Mouse (Mus musculus): ENCODE measurements around the gene Fbxo27. TPM values are rescaled to one million over a fixed set of nuclear protein-coding genes. Genes with fewer than 3 reads are reported as not detected.
A peak's percentile ranks its signal among the peaks of the same experiment; 100 is the strongest.
"Not testable (repeated sequence)": the region's sequence is repeated elsewhere in the genome, so short reads cannot be mapped to it uniquely, and the experiment has no call there.

Gene Fbxo27
- total RNA-seq, 1 experiment: 5.8 TPM

DNA sequence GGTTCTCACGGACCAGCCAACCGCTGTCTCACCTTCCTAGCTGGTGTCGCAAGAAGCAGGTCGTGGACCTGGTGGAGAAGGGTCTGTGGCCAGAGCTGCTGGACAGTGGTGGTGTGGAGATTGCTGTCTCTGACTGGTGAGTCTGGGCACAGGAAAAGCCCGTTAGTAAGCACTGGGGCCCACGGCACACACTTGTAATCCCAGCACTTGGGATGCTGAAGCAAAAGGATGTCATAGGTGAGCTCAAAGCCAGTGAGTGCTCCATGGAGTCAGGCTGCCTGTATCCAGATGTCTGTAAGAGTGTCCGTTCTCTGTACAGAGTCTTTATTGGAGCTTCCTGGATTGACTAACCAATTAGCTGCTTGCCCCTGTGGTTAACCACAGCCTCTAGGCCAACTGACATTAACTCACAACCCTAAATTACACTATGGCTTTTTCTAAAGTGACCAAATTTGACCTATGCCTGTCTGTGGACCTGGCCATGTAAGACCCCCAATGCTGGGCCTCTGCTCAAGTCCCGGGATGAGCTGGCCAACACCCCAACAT lies 2.4 kb downstream of the Fbxo27 start:
- H3K9ac ChIP-seq (ENCODE audit: insufficient read depth, low read depth, low read length, poor library complexity, severe bottlenecking): 0 out of 2 replicates have a peak overlapping the region, but pooled peaks have one; percentile 50
- no peak for DNase-seq (ENCODE audit: low read depth, low spot score)
- in situ Hi-C loops (cut with MboI; ENCODE audit: low sequenced_read_pairs in 2 of 2, unreplicated experiment in 2 of 2): no loop called here

DNA sequence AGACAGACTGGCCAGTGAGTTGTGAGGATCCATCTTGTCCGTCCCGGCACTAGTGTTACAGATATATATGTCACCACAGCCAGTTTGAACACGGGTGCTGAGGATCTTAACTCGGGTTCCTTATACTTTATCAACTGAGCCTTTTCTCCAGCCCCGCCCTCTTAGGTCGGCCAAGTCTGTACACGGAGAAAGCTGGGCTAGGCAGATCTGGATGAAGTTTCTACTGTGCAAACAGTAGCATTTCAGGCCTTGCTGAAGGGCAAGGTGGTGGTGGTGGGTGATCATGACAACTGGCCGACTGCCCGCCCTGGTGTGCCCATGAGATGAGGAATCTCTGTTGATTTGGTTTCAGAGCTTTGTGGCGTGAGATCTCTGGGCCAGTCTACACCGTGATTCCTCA lies 4.6 kb downstream of the Fbxo27 start:
- in situ Hi-C loops (cut with MboI; ENCODE audit: low sequenced_read_pairs in 2 of 2, unreplicated experiment in 2 of 2): no loop called here

More for the DNA sequence above, 2.4 kb downstream of the Fbxo27 start:
- Histone ChIP-seq H3K4me3 (ENCODE audit: insufficient read depth in 1 of 2, low read depth in 1 of 2, low read length in 2 of 2, poor library complexity in 1 of 2, severe bottlenecking in 1 of 2) (peak overlapping the region in 1 of 2 experiments; percentile 52; a peak in 2 of 4 replicates), H3K27ac (ENCODE audit: insufficient read depth, low read depth, low read length, poor library complexity, severe bottlenecking) (peak overlapping the region; percentile 72), H3K4me1 (ENCODE audit: control insufficient read depth in 2 of 2, insufficient read depth in 2 of 2, low read length in 2 of 2, poor library complexity in 1 of 2) (peaks cover 2 to 8% of the 10 kb centered on the region in 2 experiments; a peak in 3 of 4 replicates), H3K36me3 (ENCODE audit: control insufficient read depth, insufficient read depth, low read length, poor library complexity, severe bottlenecking) (no peaks in the 10 kb centered on the region; the same call in 1 of the 2 replicates), H3K9me3 (ENCODE audit: control insufficient read depth, insufficient read depth, low read depth, low read length) (no peaks in the 10 kb centered on the region)
- TF ChIP-seq ZC3H11A (IDR thresholded peaks at IDR 0.05; ENCODE audit: borderline replicate concordance, low read depth, low read length) (no peak), CHD2 (IDR thresholded peaks at IDR 0.05; ENCODE audit: low read depth, low read length) (no peak), HCFC1 (IDR thresholded peaks at IDR 0.05; ENCODE audit: borderline replicate concordance, insufficient read depth, low read length) (no peak), MAFK (IDR thresholded peaks at IDR 0.05; ENCODE audit: insufficient read depth, low read depth, low read length) (no peak), ZNF384 (IDR thresholded peaks at IDR 0.05; ENCODE audit: low read depth, low read length) (no peak)

DNA sequence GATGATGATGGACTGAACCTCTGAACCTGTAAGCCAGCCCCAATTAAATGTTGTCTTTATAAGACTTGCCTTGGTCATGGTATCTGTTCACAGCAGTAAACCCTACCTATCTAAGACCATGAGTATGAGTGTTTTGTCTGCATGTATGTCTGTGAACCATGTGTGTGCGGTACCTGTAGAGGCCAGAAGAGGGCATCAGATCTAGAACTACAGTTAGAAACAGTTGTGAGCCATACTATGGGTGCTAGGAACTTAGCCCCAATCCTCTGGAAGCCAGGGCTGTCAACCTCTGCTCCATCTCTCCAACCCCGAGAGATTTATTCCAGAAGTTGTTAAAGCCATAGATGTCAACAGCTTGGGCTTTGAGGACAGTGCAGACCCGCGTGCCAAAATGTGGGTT lies 7.6 kb downstream of the Fbxo27 start:
- H3K27ac ChIP-seq (ENCODE audit: insufficient read depth, low read depth, low read length, poor library complexity, severe bottlenecking): no peak overlapping the region
- in situ Hi-C loops (cut with MboI; ENCODE audit: low sequenced_read_pairs in 2 of 2, unreplicated experiment in 2 of 2): no loop called here
- no peak overlapping the region for H3K9ac ChIP-seq (ENCODE audit: insufficient read depth, low read depth, low read length, poor library complexity, severe bottlenecking)
- no peak for TF ChIP-seq HCFC1 (IDR thresholded peaks at IDR 0.05; ENCODE audit: borderline replicate concordance, insufficient read depth, low read length)
- TF ChIP-seq MAFK (IDR thresholded peaks at IDR 0.05; ENCODE audit: insufficient read depth, low read depth, low read length): no peak
- TF ChIP-seq ZC3H11A (IDR thresholded peaks at IDR 0.05; ENCODE audit: borderline replicate concordance, low read depth, low read length): no peak
- no peak for TF ChIP-seq ZNF384 (IDR thresholded peaks at IDR 0.05; ENCODE audit: low read depth, low read length)
- TF ChIP-seq CHD2 (IDR thresholded peaks at IDR 0.05; ENCODE audit: low read depth, low read length): no peak
- 0 out of 4 replicates have a peak, but pooled peaks cover 0 to 2% of the 10 kb centered on the region in 2 experiments for H3K4me1 ChIP-seq (ENCODE audit: control insufficient read depth in 2 of 2, insufficient read depth in 2 of 2, low read length in 2 of 2, poor library complexity in 1 of 2)
- H3K36me3 ChIP-seq (ENCODE audit: control insufficient read depth, insufficient read depth, low read length, poor library complexity, severe bottlenecking): peaks cover 2% of the 10 kb centered on the region; the same call in 1 of the 2 replicates
- no peak overlapping the region for H3K4me3 ChIP-seq (ENCODE audit: insufficient read depth in 1 of 2, low read depth in 1 of 2, low read length in 2 of 2, poor library complexity in 1 of 2, severe bottlenecking in 1 of 2)
- H3K9me3 ChIP-seq (ENCODE audit: control insufficient read depth, insufficient read depth, low read depth, low read length): no peaks in the 10 kb centered on the region
- DNase-seq (ENCODE audit: low read depth, low spot score): no peak

More for the DNA sequence above, 4.6 kb downstream of the Fbxo27 start:
- Histone ChIP-seq H3K36me3 (ENCODE audit: control insufficient read depth, insufficient read depth, low read length, poor library complexity, severe bottlenecking) (peaks cover 2% of the 10 kb centered on the region; the same call in 1 of the 2 replicates), H3K4me3 (ENCODE audit: insufficient read depth in 1 of 2, low read depth in 1 of 2, low read length in 2 of 2, poor library complexity in 1 of 2, severe bottlenecking in 1 of 2) (no peak overlapping the region), H3K9ac (ENCODE audit: insufficient read depth, low read depth, low read length, poor library complexity, severe bottlenecking) (no peak overlapping the region), H3K27ac (ENCODE audit: insufficient read depth, low read depth, low read length, poor library complexity, severe bottlenecking) (no peak overlapping the region), H3K9me3 (ENCODE audit: control insufficient read depth, insufficient read depth, low read depth, low read length) (no peaks in the 10 kb centered on the region), H3K4me1 (ENCODE audit: control insufficient read depth in 2 of 2, insufficient read depth in 2 of 2, low read length in 2 of 2, poor library complexity in 1 of 2) (peaks cover 2 to 6% of the 10 kb centered on the region in 2 experiments; a peak in 2 of 4 replicates)
- DNase-seq (ENCODE audit: low read depth, low spot score): no peak
- TF ChIP-seq CHD2 (IDR thresholded peaks at IDR 0.05; ENCODE audit: low read depth, low read length) (no peak), MAFK (IDR thresholded peaks at IDR 0.05; ENCODE audit: insufficient read depth, low read depth, low read length) (no peak), HCFC1 (IDR thresholded peaks at IDR 0.05; ENCODE audit: borderline replicate concordance, insufficient read depth, low read length) (no peak), ZNF384 (IDR thresholded peaks at IDR 0.05; ENCODE audit: low read depth, low read length) (no peak), ZC3H11A (IDR thresholded peaks at IDR 0.05; ENCODE audit: borderline replicate concordance, low read depth, low read length) (no peak)

DNA sequence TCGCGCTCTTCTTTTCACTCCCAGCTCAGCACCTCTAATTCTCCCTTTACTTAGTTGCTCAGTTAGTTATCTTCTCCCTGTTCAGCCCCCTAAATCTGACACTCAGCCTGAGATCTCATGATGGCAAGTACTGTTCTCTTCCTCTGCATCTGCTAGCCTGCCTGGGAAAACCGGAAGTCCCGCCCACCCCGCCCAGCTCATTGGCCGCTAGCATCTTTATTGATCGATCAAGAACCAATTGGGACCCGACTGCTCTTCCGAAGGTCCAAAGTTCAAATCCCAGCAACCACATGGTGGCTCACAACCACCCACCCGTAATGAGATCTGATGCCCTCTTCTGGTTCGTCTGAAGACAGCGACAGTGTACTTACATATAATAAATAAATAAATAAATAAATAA lies 8.7 kb downstream of the Fbxo27 start:
- TF ChIP-seq CHD2 (IDR thresholded peaks at IDR 0.05; ENCODE audit: low read depth, low read length): 0 out of 2 replicates have a peak, but pooled peaks have one; percentile 38
- H3K9me3 ChIP-seq (ENCODE audit: control insufficient read depth, insufficient read depth, low read depth, low read length); H3K9ac ChIP-seq (ENCODE audit: insufficient read depth, low read depth, low read length, poor library complexity, severe bottlenecking); H3K4me1 ChIP-seq (ENCODE audit: control insufficient read depth in 2 of 2, insufficient read depth in 2 of 2, low read length in 2 of 2, poor library complexity in 1 of 2); H3K4me3 ChIP-seq (ENCODE audit: insufficient read depth in 1 of 2, low read depth in 1 of 2, low read length in 2 of 2, poor library complexity in 1 of 2, severe bottlenecking in 1 of 2); in situ Hi-C loops (cut with MboI; ENCODE audit: low sequenced_read_pairs in 2 of 2, unreplicated experiment in 2 of 2); H3K36me3 ChIP-seq (ENCODE audit: control insufficient read depth, insufficient read depth, low read length, poor library complexity, severe bottlenecking); H3K27ac ChIP-seq (ENCODE audit: insufficient read depth, low read depth, low read length, poor library complexity, severe bottlenecking); DNase-seq (ENCODE audit: low read depth, low spot score): not testable (repeated sequence)

All from ES-E14 (cell line).